Comparison of ENCODE assay signal across 35 mouse cellular contexts in the genomic region with DNA sequence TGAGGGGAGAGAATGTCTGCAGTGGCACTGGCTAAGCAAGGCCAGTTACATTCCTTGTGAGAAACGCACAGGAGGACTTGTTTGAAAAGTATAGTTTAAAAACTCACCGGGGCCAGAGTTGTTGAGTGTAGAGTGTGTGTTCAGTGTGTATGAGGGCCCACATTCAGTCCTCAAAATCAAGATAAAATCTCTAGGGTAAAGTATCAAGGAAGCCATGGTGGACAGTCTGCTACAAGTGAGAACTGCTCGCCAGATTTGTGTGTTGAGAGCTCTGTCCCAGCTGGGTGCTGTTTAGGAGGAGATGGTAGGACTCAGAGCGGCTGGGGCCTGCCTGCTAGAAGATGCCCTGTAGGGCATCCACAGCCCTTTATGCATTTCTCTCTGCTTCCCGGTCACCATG.
"Had no signal": no experiment of that assay in that cellular context is flagged by ENCODE, and none has a peak within 500 bp of the region (broad histone marks: within the 10 kb centered on the region; RNA-seq: fewer than 3 reads in every experiment).

No protein-coding gene starts in this region.

- DNase-seq: heart, postnatal 10 days; heart, postnatal 14 days; heart, postnatal 36 days; heart, postnatal 4 days; kidney, adult 11 months; kidney, adult 18-20 months; kidney, adult 2 months; kidney, adult 8-10 months; kidney, adult 9 months; kidney, postnatal 10 days; kidney, postnatal 14 days; kidney, postnatal 25 days; kidney, postnatal 36 days; kidney, postnatal 4 days; layer of hippocampus, adult 9-11 months; layer of hippocampus, postnatal 36 days had no signal

- H3K36me3 ChIP-seq: heart, embryonic 15.5 days; hindbrain, embryonic 10.5 days; hindbrain, embryonic 12.5 days; hindbrain, embryonic 13.5 days; hindbrain, embryonic 15.5 days; intestine, embryonic 15.5 days had no signal

- H3K4me2 ChIP-seq: heart, embryonic 11.5 days; heart, embryonic 12.5 days; heart, embryonic 13.5 days; heart, embryonic 15.5 days; hindbrain, embryonic 12.5 days; hindbrain, embryonic 13.5 days; hindbrain, embryonic 14.5 days; hindbrain, embryonic 15.5 days; intestine, embryonic 15.5 days; kidney, embryonic 15.5 days had no signal

- H3K27me3 ChIP-seq: heart, embryonic 12.5 days; heart, embryonic 13.5 days; heart, embryonic 15.5 days; hindbrain, embryonic 12.5 days; hindbrain, embryonic 13.5 days; hindbrain, embryonic 15.5 days; intestine, embryonic 15.5 days; kidney, embryonic 15.5 days had no signal

- H3K27ac ChIP-seq: heart, embryonic 10.5 days; heart, embryonic 13.5 days; heart, embryonic 15.5 days; hindbrain, embryonic 10.5 days; hindbrain, embryonic 12.5 days; hindbrain, embryonic 13.5 days; hindbrain, embryonic 14.5 days; hindbrain, embryonic 15.5 days; hindbrain, postnatal 0 days; intestine, embryonic 15.5 days; kidney, embryonic 15.5 days; kidney, postnatal 0 days; layer of hippocampus, adult 2 months had no signal

- H3K4me1 ChIP-seq: intestine, embryonic 15.5 days had no signal

- H3K9ac ChIP-seq: heart, embryonic 12.5 days; heart, embryonic 13.5 days; heart, embryonic 15.5 days; hindbrain, embryonic 12.5 days; hindbrain, embryonic 13.5 days; hindbrain, embryonic 14.5 days; hindbrain, embryonic 15.5 days; intestine, embryonic 15.5 days; kidney, embryonic 15.5 days had no signal

- H3K9me3 ChIP-seq: heart, embryonic 10.5 days; heart, embryonic 12.5 days; heart, embryonic 13.5 days; heart, embryonic 15.5 days; hindbrain, embryonic 10.5 days; hindbrain, embryonic 12.5 days; hindbrain, embryonic 13.5 days; hindbrain, embryonic 15.5 days; intestine, embryonic 15.5 days; kidney, embryonic 15.5 days had no signal

- H3K4me3 ChIP-seq: heart, embryonic 10.5 days; heart, embryonic 12.5 days; heart, embryonic 13.5 days; heart, embryonic 15.5 days; hindbrain, embryonic 10.5 days; hindbrain, embryonic 12.5 days; hindbrain, embryonic 13.5 days; hindbrain, embryonic 15.5 days; intestine, embryonic 15.5 days; kidney, embryonic 15.5 days; layer of hippocampus, adult 2 months had no signal

- ATAC-seq: hindbrain, embryonic 16.5 days; hindbrain, postnatal 0 days; inflammation-experienced regulatory T-cells, adult 6 months; intestine, embryonic 15.5 days; intestine, embryonic 16.5 days; intestine, postnatal 0 days had no signal
